Mouse (Mus musculus): ENCODE results near the gene Olfr370.
A peak's percentile ranks its signal among the peaks of the same experiment; 100 is the strongest.

The Olfr370 gene

GRCm38 (mm10) chr8:83575561-83576515, 40.3 kb downstream of the Olfr370 start:
- DNase-seq, result no peak

GRCm38 (mm10) chr8:83576516-83576895, 40.9 kb downstream of the Olfr370 start:
- no peak for DNase-seq

GRCm38 (mm10) chr8:83576921-83577320, 41.3 kb downstream of the Olfr370 start:
- DNase-seq, result peak; percentile 3

- peak; percentile 12 for DNase-seq
These were observed 41.8 kb downstream of the Olfr370 start for GRCm38 (mm10) chr8:83577384-83577791.

- DNase-seq, result peak; percentile 3
These were observed 42.8 kb downstream of the Olfr370 start for GRCm38 (mm10) chr8:83578131-83579055.

- no peak for DNase-seq
These were observed 44.1 kb downstream of the Olfr370 start for GRCm38 (mm10) chr8:83579676-83580075.

GRCm38 (mm10) chr8:83580826-83581225, 45.2 kb downstream of the Olfr370 start:
- DNase-seq, result no peak

- DNase-seq, result no peak
These were observed 46.6 kb downstream of the Olfr370 start for GRCm38 (mm10) chr8:83582226-83582625.

GRCm38 (mm10) chr8:83583236-83583635, 47.7 kb downstream of the Olfr370 start:
- DNase-seq, result no peak

- DNase-seq, result no peak
These were observed 49.2 kb downstream of the Olfr370 start for GRCm38 (mm10) chr8:83584771-83585170.

- DNase-seq, result no peak
These were observed 49.8 kb downstream of the Olfr370 start for GRCm38 (mm10) chr8:83585333-83585732.

GRCm38 (mm10) chr8:83587644-83588043, 52.1 kb downstream of the Olfr370 start:
- DNase-seq, result no peak

- DNase-seq, result no peak
These were observed 53.3 kb downstream of the Olfr370 start for GRCm38 (mm10) chr8:83588886-83589285.

GRCm38 (mm10) chr8:83590488-83591023, 55.0 kb downstream of the Olfr370 start:
- no peak for DNase-seq

GRCm38 (mm10) chr8:83592682-83593081, 57.1 kb downstream of the Olfr370 start:
- no peak for DNase-seq

GRCm38 (mm10) chr8:83593325-83594166, 58.0 kb downstream of the Olfr370 start:
- no peak for DNase-seq

GRCm38 (mm10) chr8:83594167-83595049, 58.8 kb downstream of the Olfr370 start:
- DNase-seq, result peak; percentile 96

Data from right cerebral cortex, postnatal 14 days (tissue).